Mouse (Mus musculus): ENCODE measurements around the gene B3gnt7. TPM values are rescaled to one million over a fixed set of nuclear protein-coding genes. Genes with fewer than 3 reads are reported as not detected.

B3gnt7 gene
- polyA plus RNA-seq, 1 experiment from 2014 or later: 9.3 TPM

GRCm38 (mm10) chr1:86343087-86343645 is 40.5 kb downstream of the B3gnt7 start:
- ATAC-seq (ENCODE audit: low FRiP score, low TSS enrichment): no peak
- no peak for TF ChIP-seq CTCF (IDR thresholded peaks at IDR 0.05; ENCODE audit: low read depth)
- 81% methylated on average over 1 of the region's 1 CpGs for whole genome bisulfite sequencing

DNA sequence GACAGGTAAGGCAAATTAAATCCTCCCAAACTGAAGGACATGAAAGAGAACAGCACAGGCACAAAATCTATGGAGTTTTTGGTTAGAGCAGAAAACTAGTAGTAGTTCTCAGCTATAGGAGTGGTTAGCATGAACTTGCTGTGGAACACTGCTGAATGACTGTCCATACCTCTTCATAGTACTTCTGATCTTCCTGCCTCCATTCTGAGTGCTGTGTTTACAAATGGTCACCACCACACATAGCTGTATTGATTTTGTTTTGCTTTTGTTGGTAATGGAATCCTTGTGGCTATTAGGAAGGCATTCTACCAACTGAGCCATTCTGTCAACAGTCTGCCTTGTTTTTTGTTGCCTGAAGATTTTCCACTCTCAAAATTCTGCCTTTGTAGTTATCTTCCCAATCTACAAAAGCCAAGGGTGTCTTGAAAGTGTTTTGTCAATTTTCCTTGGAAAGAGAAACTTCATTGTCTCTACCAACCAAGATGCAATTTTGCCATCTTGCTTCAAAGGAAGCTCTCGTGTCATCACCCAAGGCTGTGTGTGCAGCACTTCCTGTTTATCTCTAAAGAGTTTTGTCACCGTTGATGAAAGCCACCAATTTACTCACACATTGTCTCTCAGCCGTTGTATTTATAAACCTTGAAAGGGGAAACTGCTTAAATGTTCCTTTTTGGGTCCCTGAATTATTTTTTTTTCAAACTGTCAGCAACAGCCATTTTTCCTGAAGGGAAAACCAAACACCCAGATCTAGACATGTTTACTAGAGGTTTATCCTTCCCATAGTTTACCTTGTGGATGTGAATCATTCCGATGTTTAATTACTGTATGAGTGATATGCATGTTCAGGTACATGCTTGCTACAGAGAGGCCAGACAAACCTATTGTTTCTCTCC is 41.6 kb downstream of the B3gnt7 start:
- Histone ChIP-seq H3K4me3 (ENCODE audit: low read depth, low read length) (no peak overlapping the region), H3K27me3 (ENCODE audit: control insufficient read depth, insufficient read depth, low read length) (no peaks in the 10 kb centered on the region), H3K36me3 (ENCODE audit: control insufficient read depth, insufficient read depth, low read length) (peaks cover 5% of the 10 kb centered on the region; the same call in 1 of the 2 replicates), H3K9ac (ENCODE audit: low read length) (no peak overlapping the region), H3K27ac (replicated peaks) (no peak overlapping the region), H3K9me3 (ENCODE audit: control insufficient read depth, low read length) (no peaks in the 10 kb centered on the region), H3K4me2 (replicated peaks; ENCODE audit: low read depth) (no peak overlapping the region), H3K4me1 (replicated peaks; ENCODE audit: control insufficient read depth, insufficient read depth) (no peaks in the 10 kb centered on the region)
- 31% methylated on average over 4 of the region's 4 CpGs for WGBS
- TF ChIP-seq CTCF (IDR thresholded peaks at IDR 0.05; ENCODE audit: low read depth) (no peak), EP300 (optimal IDR thresholded peaks at IDR 0.05) (no peak)
- no peak for DNase-seq (ENCODE audit: low spot score)
- ATAC-seq (ENCODE audit: low FRiP score, low TSS enrichment): no peak

More at GRCm38 (mm10) chr1:86343087-86343645, 40.5 kb downstream of the B3gnt7 start:
- Histone ChIP-seq H3K9ac (ENCODE audit: low read length) (no peak overlapping the region), H3K4me1 (replicated peaks; ENCODE audit: control insufficient read depth, insufficient read depth) (no peaks in the 10 kb centered on the region), H3K27ac (replicated peaks) (no peak overlapping the region), H3K9me3 (ENCODE audit: control insufficient read depth, low read length) (no peaks in the 10 kb centered on the region), H3K4me2 (replicated peaks; ENCODE audit: low read depth) (no peak overlapping the region), H3K27me3 (ENCODE audit: control insufficient read depth, insufficient read depth, low read length) (no peaks in the 10 kb centered on the region), H3K4me3 (ENCODE audit: low read depth, low read length) (no peak overlapping the region), H3K36me3 (ENCODE audit: control insufficient read depth, insufficient read depth, low read length) (peaks cover 4% of the 10 kb centered on the region; the same call in 1 of the 2 replicates)
- DNase-seq (ENCODE audit: low spot score): no peak

- Histone ChIP-seq H3K4me1 (replicated peaks; ENCODE audit: control insufficient read depth, insufficient read depth) (no peaks in the 10 kb centered on the region), H3K9ac (ENCODE audit: low read length) (no peak overlapping the region), H3K9me3 (ENCODE audit: control insufficient read depth, low read length) (no peaks in the 10 kb centered on the region), H3K27me3 (ENCODE audit: control insufficient read depth, insufficient read depth, low read length) (no peaks in the 10 kb centered on the region), H3K4me3 (ENCODE audit: low read depth, low read length) (no peak overlapping the region), H3K4me2 (replicated peaks; ENCODE audit: low read depth) (no peak overlapping the region), H3K36me3 (ENCODE audit: control insufficient read depth, insufficient read depth, low read length) (peaks cover 12% of the 10 kb centered on the region; the same call in 1 of the 2 replicates), H3K27ac (replicated peaks) (no peak overlapping the region)
- WGBS: 77% methylated on average over 4 of the region's 4 CpGs
- DNase-seq (ENCODE audit: low spot score) (no peak), ATAC-seq (ENCODE audit: low FRiP score, low TSS enrichment) (no peak)
- TF ChIP-seq EP300 (optimal IDR thresholded peaks at IDR 0.05): no peak
- no peak for TF ChIP-seq CTCF (IDR thresholded peaks at IDR 0.05; ENCODE audit: low read depth)
Measured at GRCm38 (mm10) chr1:86345069-86345468, 42.4 kb downstream of the B3gnt7 start.

- peaks cover 18% of the 10 kb centered on the region; the same call in 1 of the 2 replicates for H3K36me3 ChIP-seq (ENCODE audit: control insufficient read depth, insufficient read depth, low read length)
- ATAC-seq (ENCODE audit: low FRiP score, low TSS enrichment): no peak
- no peaks in the 10 kb centered on the region for H3K9me3 ChIP-seq (ENCODE audit: control insufficient read depth, low read length)
- H3K4me2 ChIP-seq (replicated peaks; ENCODE audit: low read depth): no peak overlapping the region
- TF ChIP-seq CTCF (IDR thresholded peaks at IDR 0.05; ENCODE audit: low read depth) (no peak), EP300 (optimal IDR thresholded peaks at IDR 0.05) (no peak)
- no peak overlapping the region for H3K27ac ChIP-seq (replicated peaks)
- no peak for DNase-seq (ENCODE audit: low spot score)
- H3K9ac ChIP-seq (ENCODE audit: low read length): no peak overlapping the region
- H3K4me1 ChIP-seq (replicated peaks; ENCODE audit: control insufficient read depth, insufficient read depth): no peaks in the 10 kb centered on the region
- no peaks in the 10 kb centered on the region for H3K27me3 ChIP-seq (ENCODE audit: control insufficient read depth, insufficient read depth, low read length)
- 85% methylated on average over 4 of the region's 4 CpGs for WGBS
- H3K4me3 ChIP-seq (ENCODE audit: low read depth, low read length): no peak overlapping the region
Measured at GRCm38 (mm10) chr1:86345956-86346355, 43.3 kb downstream of the B3gnt7 start.

GRCm38 (mm10) chr1:86346851-86347715 is 44.5 kb downstream of the B3gnt7 start:
- Histone ChIP-seq H3K4me3 (ENCODE audit: low read depth, low read length) (no peak overlapping the region), H3K27ac (replicated peaks) (no peak overlapping the region), H3K4me1 (replicated peaks; ENCODE audit: control insufficient read depth, insufficient read depth) (no peaks in the 10 kb centered on the region), H3K9me3 (ENCODE audit: control insufficient read depth, low read length) (no peaks in the 10 kb centered on the region), H3K36me3 (ENCODE audit: control insufficient read depth, insufficient read depth, low read length) (peaks cover 23% of the 10 kb centered on the region; the same call in 1 of the 2 replicates), H3K27me3 (ENCODE audit: control insufficient read depth, insufficient read depth, low read length) (no peaks in the 10 kb centered on the region), H3K9ac (ENCODE audit: low read length) (no peak overlapping the region), H3K4me2 (replicated peaks; ENCODE audit: low read depth) (no peak overlapping the region)
- ATAC-seq (ENCODE audit: low FRiP score, low TSS enrichment): no peak
- TF ChIP-seq CTCF (IDR thresholded peaks at IDR 0.05; ENCODE audit: low read depth) (peak; percentile 41), EP300 (optimal IDR thresholded peaks at IDR 0.05) (no peak)
- 95% methylated on average over 3 of the region's 3 CpGs for WGBS
- no peak for DNase-seq (ENCODE audit: low spot score)

Measured in stomach, postnatal 0 days (tissue).